Mouse (Mus musculus) forebrain, embryonic 11.5 days (tissue): ENCODE data around the gene Sept5. TPM values are rescaled to one million over a fixed set of nuclear protein-coding genes. Genes with fewer than 3 reads are reported as not detected.
A peak's percentile ranks its signal among the peaks of the same experiment; 100 is the strongest.

ENCODE experiments used
- ATAC-seq: fragments of 200-750 bp; cut with Nextera tagmentation; replicated peaks from 2 replicates; pipeline ENCODE4 v1.8.0; 2017; ENCODE audit warnings: moderate TSS enrichment; ENCODE audit not compliant: low FRiP score
- DNase-seq: peaks from one replicate; pipeline ENCODE4 v3.0.0-alpha.2; 2017; ENCODE audit warnings: low spot score
- H3K27ac ChIP-seq: fragments of 300-500 bp; sonication (generic); 2 replicates; pipeline ENCODE4 v1.5.1; 2014; ENCODE audit warnings: low read depth, low read length
- H3K27me3 ChIP-seq: fragments of 300-500 bp; sonication (generic); 2 replicates; pipeline ENCODE4 v1.6.1; 2014; ENCODE audit warnings: mild to moderate bottlenecking, low read length, mixed read lengths; ENCODE audit not compliant: control insufficient read depth, insufficient read depth
- H3K36me3 ChIP-seq: fragments of 300-500 bp; sonication (generic); 2 replicates; pipeline ENCODE4 v1.6.1; 2014; ENCODE audit warnings: mild to moderate bottlenecking, low read length, moderate library complexity, mixed read lengths; ENCODE audit not compliant: control insufficient read depth, insufficient read depth
- H3K4me1 ChIP-seq: fragments of 300-500 bp; sonication (generic); replicated peaks from 2 replicates; pipeline ENCODE4 v1.6.1; 2014; ENCODE audit warnings: low read length, mixed read lengths; ENCODE audit not compliant: control insufficient read depth, insufficient read depth
- H3K4me2 ChIP-seq: fragments of 300-500 bp; sonication (generic); 2 replicates; pipeline ENCODE4 v1.6.1; 2014; ENCODE audit warnings: low read depth, mild to moderate bottlenecking, low read length, moderate library complexity, mixed read lengths; ENCODE audit not compliant: severe bottlenecking
- H3K4me3 ChIP-seq: fragments of 300-500 bp; sonication (generic); 2 replicates; pipeline ENCODE4 v1.5.1; 2014; ENCODE audit warnings: low read depth, low read length
- H3K9ac ChIP-seq: fragments of 300-500 bp; sonication (generic); 2 replicates; pipeline ENCODE4 v1.6.1; 2014; ENCODE audit warnings: low read length
- H3K9me3 ChIP-seq: fragments of 300-500 bp; sonication (generic); 2 replicates; pipeline ENCODE4 v1.6.1; 2016; ENCODE audit warnings: low read length, mixed read lengths; ENCODE audit not compliant: control insufficient read depth
- WGBS: fragments of 180-500 bp; shearing (Covaris S2); extraction: QIAGEN DNeasy Blood & Tissue Kit; methylation state at CpG from one replicate; pipeline ENCODE4 v1.1.7; 2014; 5-methylcytosine and 5-hydroxymethylcytosine counted together
- polyA plus RNA-seq: library from polyadenylated mRNA; unstranded; fragments of >200 nt; fragmentation: Nextera tagmentation; extraction: Ambion mirVana; gene quantifications from 2 replicates; pipeline ENCODE4 v1.2.1, GENCODE M21; 2014

Gene Sept5
- polyA plus RNA-seq, 1 experiment from 2014 or later = 44.2 TPM

- 2% methylated on average over 17 of the region's 17 CpGs for WGBS
- peak within 1 kb of the TSS; percentile 70 for H3K4me2 ChIP-seq
- no peak within 1 kb of the TSS for H3K9ac ChIP-seq
- H3K4me1 ChIP-seq = peaks cover 20% of the 10 kb centered on the region
- no peaks in the 10 kb centered on the region; the same call in 1 of the 2 replicates for H3K36me3 ChIP-seq
- DNase-seq = peak; percentile 61
- peak within 1 kb of the TSS; percentile 37 for H3K4me3 ChIP-seq
- H3K27ac ChIP-seq = no peak within 1 kb of the TSS
- H3K9me3 ChIP-seq = no peaks in the 10 kb centered on the region
- no peak for ATAC-seq
- H3K27me3 ChIP-seq = peaks cover 88% of the 10 kb centered on the region
Observed at GRCm38 (mm10) chr16:18622019-18622418, 7.7 kb downstream of the Sept5 start, which contains the start of gene Gp1bb. TSS of gene Gp1bb (minus strand) at chr16:18622403.

GRCm38 (mm10) chr16:18621362-18622001 is 8.3 kb downstream of the Sept5 start:
- Histone ChIP-seq H3K9me3 (no peaks in the 10 kb centered on the region), H3K36me3 (no peaks in the 10 kb centered on the region; the same call in 1 of the 2 replicates), H3K27me3 (peaks cover 87% of the 10 kb centered on the region), H3K4me3 (peak overlapping the region; percentile 37), H3K4me2 (peak overlapping the region; percentile 70), H3K27ac (no peak overlapping the region), H3K9ac (no peak overlapping the region), H3K4me1 (peaks cover 20% of the 10 kb centered on the region)
- ATAC-seq (no peak), DNase-seq (peak; percentile 64)
- under 1% methylated on average over 33 of the region's 38 CpGs for WGBS

GRCm38 (mm10) chr16:18620601-18621361 is 9.0 kb downstream of the Sept5 start:
- Histone ChIP-seq H3K9ac (peak overlapping the region; percentile 16; the same call in 1 of the 2 replicates), H3K36me3 (no peaks in the 10 kb centered on the region; the same call in 1 of the 2 replicates), H3K4me3 (peak overlapping the region; percentile 37), H3K27ac (no peak overlapping the region), H3K9me3 (no peaks in the 10 kb centered on the region), H3K4me1 (peaks cover 14% of the 10 kb centered on the region), H3K4me2 (peak overlapping the region; percentile 70), H3K27me3 (peaks cover 82% of the 10 kb centered on the region)
- WGBS = under 1% methylated on average over 73 of the region's 74 CpGs
- DNase-seq (peak; percentile 67), ATAC-seq (no peak)

GRCm38 (mm10) chr16:18620201-18620600 is 9.6 kb downstream of the Sept5 start:
- no peak overlapping the region; the same call in 1 of the 2 replicates for H3K4me2 ChIP-seq
- no peaks in the 10 kb centered on the region; the same call in 1 of the 2 replicates for H3K36me3 ChIP-seq
- H3K4me1 ChIP-seq = peaks cover 14% of the 10 kb centered on the region
- no peak overlapping the region for H3K27ac ChIP-seq
- H3K27me3 ChIP-seq = peaks cover 76% of the 10 kb centered on the region
- H3K4me3 ChIP-seq = peak overlapping the region; percentile 37; the same call in 1 of the 2 replicates
- no peak for DNase-seq
- 17% methylated on average over 6 of the region's 6 CpGs for WGBS
- no peak overlapping the region for H3K9ac ChIP-seq
- ATAC-seq = no peak
- no peaks in the 10 kb centered on the region for H3K9me3 ChIP-seq

GRCm38 (mm10) chr16:18619110-18619509 is 10.6 kb downstream of the Sept5 start:
- no peaks in the 10 kb centered on the region for H3K9me3 ChIP-seq
- no peak overlapping the region for H3K4me2 ChIP-seq
- H3K9ac ChIP-seq = no peak overlapping the region
- no peaks in the 10 kb centered on the region; the same call in 1 of the 2 replicates for H3K36me3 ChIP-seq
- no peak for DNase-seq
- peaks cover 14% of the 10 kb centered on the region for H3K4me1 ChIP-seq
- no peak overlapping the region for H3K27ac ChIP-seq
- peaks cover 65% of the 10 kb centered on the region for H3K27me3 ChIP-seq
- H3K4me3 ChIP-seq = no peak overlapping the region
- 47% methylated on average over 4 of the region's 4 CpGs for WGBS
- ATAC-seq = no peak

- peaks cover 57% of the 10 kb centered on the region for H3K27me3 ChIP-seq
- H3K4me3 ChIP-seq = no peak overlapping the region
- ATAC-seq (no peak), DNase-seq (no peak)
- H3K9ac ChIP-seq = no peak overlapping the region
- H3K36me3 ChIP-seq = no peaks in the 10 kb centered on the region; the same call in 1 of the 2 replicates
- no peak overlapping the region for H3K27ac ChIP-seq
- H3K4me2 ChIP-seq = no peak overlapping the region
- H3K9me3 ChIP-seq = no peaks in the 10 kb centered on the region
- WGBS = 48% methylated on average over 2 of the region's 2 CpGs
- peaks cover 14% of the 10 kb centered on the region for H3K4me1 ChIP-seq
Observed at GRCm38 (mm10) chr16:18618297-18618696, 11.5 kb downstream of the Sept5 start.

GRCm38 (mm10) chr16:18617370-18618065 is 12.2 kb downstream of the Sept5 start:
- peaks cover 49% of the 10 kb centered on the region for H3K27me3 ChIP-seq
- peak overlapping the region; percentile 46 for H3K4me2 ChIP-seq
- H3K4me1 ChIP-seq = peaks cover 14% of the 10 kb centered on the region
- H3K9ac ChIP-seq = peak overlapping the region; percentile 10; the same call in 1 of the 2 replicates
- no peak overlapping the region for H3K4me3 ChIP-seq
- DNase-seq = peak; percentile 93
- WGBS = 2% methylated on average over 27 of the region's 27 CpGs
- no peaks in the 10 kb centered on the region for H3K9me3 ChIP-seq
- H3K27ac ChIP-seq = no peak overlapping the region
- H3K36me3 ChIP-seq = no peaks in the 10 kb centered on the region; the same call in 1 of the 2 replicates
- ATAC-seq = peak; percentile 51

- H3K4me2 ChIP-seq = no peak overlapping the region
- H3K4me3 ChIP-seq = no peak overlapping the region
- H3K9ac ChIP-seq = no peak overlapping the region
- H3K4me1 ChIP-seq = 0 out of 2 replicates have a peak, but pooled peaks cover 2% of the 10 kb centered on the region
- ATAC-seq (no peak), DNase-seq (no peak)
- peaks cover 7% of the 10 kb centered on the region for H3K27me3 ChIP-seq
- H3K36me3 ChIP-seq = no peaks in the 10 kb centered on the region
- no peaks in the 10 kb centered on the region for H3K9me3 ChIP-seq
- 91% methylated on average over 3 of the region's 3 CpGs for WGBS
- no peak overlapping the region for H3K27ac ChIP-seq
Observed at GRCm38 (mm10) chr16:18613301-18613700, 16.5 kb downstream of the Sept5 start.
